Mouse (Mus musculus) MEL (cell line): ENCODE measurements around the gene Tmem100. TPM values are rescaled to one million over a fixed set of nuclear protein-coding genes. Genes with fewer than 3 reads are reported as not detected.

ENCODE experiments used
- DNase-seq: peaks from one replicate; pipeline ENCODE4 v3.0.0; 2011; ENCODE audit warnings: low read depth, low spot score
- H3K27ac ChIP-seq: 2 replicates; pipeline ENCODE4 v1.5.1; 2012; ENCODE audit warnings: low read depth, mild to moderate bottlenecking, control low read depth, low read length, moderate library complexity; ENCODE audit not compliant: control insufficient read depth
- H3K27me3 ChIP-seq, 2 experiments: fragments of 150-350 bp in 1 of 2; sonication (generic) in 1 of 2; 2 replicates each; pipeline ENCODE4 v1.6.1; 2012; ENCODE audit warnings: low read length in 2 of 2, mild to moderate bottlenecking in 2 of 2, improper control_type of control experiment in 1 of 2, moderate library complexity in 1 of 2; ENCODE audit not compliant: insufficient read depth in 2 of 2, control insufficient read depth in 1 of 2
- H3K36me3 ChIP-seq, 2 experiments: 2 replicates each; pipeline ENCODE4 v1.6.1; 2012 to 2014; ENCODE audit warnings: low read length in 2 of 2, improper control_type of control experiment in 1 of 2, inconsistent platforms in 1 of 2, mild to moderate bottlenecking in 1 of 2; ENCODE audit not compliant: insufficient read depth in 2 of 2, control insufficient read depth in 1 of 2
- H3K4me1 ChIP-seq, 2 experiments: fragments of 150-350 bp in 1 of 2; sonication (generic) in 1 of 2; 2 replicates each; pipeline ENCODE4 v1.6.1; 2012; ENCODE audit warnings: low read length in 2 of 2, improper control_type of control experiment in 1 of 2, mild to moderate bottlenecking in 1 of 2; ENCODE audit not compliant: insufficient read depth in 2 of 2, control insufficient read depth in 1 of 2
- H3K4me3 ChIP-seq, 2 experiments: fragments of 150-350 bp in 1 of 2; sonication (generic) in 1 of 2; 2 replicates each; pipeline ENCODE4 v1.5.1; 2012; ENCODE audit warnings: low read depth in 2 of 2, low read length in 2 of 2, mild to moderate bottlenecking in 2 of 2, moderate library complexity in 2 of 2, control low read depth in 1 of 2, improper control_type of control experiment in 1 of 2; ENCODE audit not compliant: control insufficient read depth in 1 of 2, insufficient read depth in 1 of 2
- H3K79me2 ChIP-seq: 2 replicates; pipeline ENCODE4 v1.6.1; 2012; ENCODE audit warnings: mild to moderate bottlenecking, low read length, moderate library complexity; ENCODE audit not compliant: control insufficient read depth, poor library complexity, insufficient read depth
- H3K9ac ChIP-seq: 2 replicates; pipeline ENCODE4 v1.6.1; 2012; ENCODE audit warnings: low read depth, mild to moderate bottlenecking, control low read depth, low read length, moderate library complexity; ENCODE audit not compliant: control insufficient read depth, poor library complexity, severe bottlenecking
- H3K9me3 ChIP-seq: fragments of 150-350 bp; sonication (generic); replicated peaks from 2 replicates; pipeline ENCODE4 v1.6.1; 2012; ENCODE audit warnings: mild to moderate bottlenecking, low read length, improper control_type of control experiment, moderate library complexity; ENCODE audit not compliant: insufficient read depth
- BHLHE40 ChIP-seq: IDR thresholded peaks from 2 replicates; pipeline ENCODE4 v1.6.1; 2012; ENCODE audit warnings: low read depth, mild to moderate bottlenecking, inconsistent platforms, low read length, improper control_type of control experiment, borderline replicate concordance
- CHD1 ChIP-seq: IDR thresholded peaks from 2 replicates; pipeline ENCODE4 v1.6.1; 2012; ENCODE audit warnings: low read depth, mild to moderate bottlenecking, inconsistent platforms, low read length, improper control_type of control experiment
- CHD2 ChIP-seq: IDR thresholded peaks from 2 replicates; pipeline ENCODE4 v1.6.1; 2011; ENCODE audit warnings: low read length, improper control_type of control experiment
- CTCF ChIP-seq, 3 experiments: IDR thresholded peaks in 2 of 3; conservative IDR thresholded peaks in 1 of 3; 2 replicates each; pipeline ENCODE4 v1.5.1; 2011 to 2012; ENCODE audit warnings: low read length in 3 of 3, low read depth in 2 of 3, mild to moderate bottlenecking in 2 of 3, improper control_type of control experiment in 1 of 3, inconsistent platforms in 1 of 3, mixed read lengths in 1 of 3, moderate library complexity in 1 of 3; ENCODE audit not compliant: control insufficient read depth in 1 of 3, insufficient read depth in 1 of 3, poor library complexity in 1 of 3, severe bottlenecking in 1 of 3
- ELF1 ChIP-seq: IDR thresholded peaks from 2 replicates; pipeline ENCODE4 v1.6.1; 2014; ENCODE audit warnings: low read depth, mild to moderate bottlenecking, inconsistent platforms, low read length, improper control_type of control experiment, moderate library complexity
- EP300 ChIP-seq, 2 experiments: IDR thresholded peaks; 2 replicates each; pipeline ENCODE4 v1.6.1; 2011; ENCODE audit warnings: improper control_type of control experiment in 2 of 2, low read length in 2 of 2, low read depth in 1 of 2, mild to moderate bottlenecking in 1 of 2
- ETS1 ChIP-seq: IDR thresholded peaks from 2 replicates; pipeline ENCODE4 v1.6.1; 2012; ENCODE audit warnings: low read depth, mild to moderate bottlenecking, inconsistent platforms, low read length, improper control_type of control experiment, moderate library complexity
- GABPA ChIP-seq: IDR thresholded peaks from 2 replicates; pipeline ENCODE4 v1.6.1; 2012; ENCODE audit warnings: low read depth, mild to moderate bottlenecking, inconsistent platforms, low read length, improper control_type of control experiment, moderate library complexity
- GATA1 ChIP-seq: IDR thresholded peaks from 2 replicates; pipeline ENCODE4 v1.6.1; 2011; ENCODE audit warnings: low read depth, low read length, improper control_type of control experiment
- HCFC1 ChIP-seq: IDR thresholded peaks from 2 replicates; pipeline ENCODE4 v1.6.1; 2012; ENCODE audit warnings: low read depth, mild to moderate bottlenecking, inconsistent platforms, low read length, improper control_type of control experiment, moderate library complexity
- JUND ChIP-seq: IDR thresholded peaks from 2 replicates; pipeline ENCODE4 v1.6.1; 2011; ENCODE audit warnings: low read depth, mild to moderate bottlenecking, improper control_type of control experiment, low read length
- KAT2A ChIP-seq: conservative IDR thresholded peaks from 2 replicates; pipeline ENCODE4 v1.6.1; 2012; ENCODE audit warnings: low read depth, low read length, improper control_type of control experiment, inconsistent platforms
- MAFK ChIP-seq: IDR thresholded peaks from 2 replicates; pipeline ENCODE4 v1.6.1; 2011; ENCODE audit warnings: low read depth, mild to moderate bottlenecking, low read length, improper control_type of control experiment, borderline replicate concordance
- MAX ChIP-seq: IDR thresholded peaks from 2 replicates; pipeline ENCODE4 v1.6.1; 2011; ENCODE audit warnings: low read length, improper control_type of control experiment
- MAZ ChIP-seq: IDR thresholded peaks from 2 replicates; pipeline ENCODE4 v1.6.1; 2012; ENCODE audit warnings: low read depth, mild to moderate bottlenecking, inconsistent platforms, low read length, improper control_type of control experiment
- MEF2A ChIP-seq: IDR thresholded peaks from 2 replicates; pipeline ENCODE4 v1.6.1; 2014; ENCODE audit warnings: low read depth, mild to moderate bottlenecking, inconsistent platforms, low read length, improper control_type of control experiment; ENCODE audit not compliant: poor library complexity, insufficient replicate concordance, severe bottlenecking; ENCODE audit errors: extremely low read depth
- MXI1 ChIP-seq: IDR thresholded peaks from 2 replicates; pipeline ENCODE4 v1.6.1; 2011; ENCODE audit warnings: mild to moderate bottlenecking, low read depth, low read length, improper control_type of control experiment
- MYB ChIP-seq: IDR thresholded peaks from 2 replicates; pipeline ENCODE4 v1.6.1; 2011; ENCODE audit warnings: mild to moderate bottlenecking, low read depth, low read length, improper control_type of control experiment
- MYC ChIP-seq: IDR thresholded peaks from 2 replicates; pipeline ENCODE4 v1.6.1; 2011; ENCODE audit warnings: low read depth, mild to moderate bottlenecking, low read length, improper control_type of control experiment, moderate library complexity
- NELFE ChIP-seq: IDR thresholded peaks from 2 replicates; pipeline ENCODE4 v1.6.1; 2011; ENCODE audit warnings: low read depth, low read length, improper control_type of control experiment
- NRF1 ChIP-seq: IDR thresholded peaks from 2 replicates; pipeline ENCODE4 v1.6.1; 2014; ENCODE audit warnings: low read depth, mild to moderate bottlenecking, inconsistent platforms, low read length, improper control_type of control experiment, moderate library complexity; ENCODE audit not compliant: poor library complexity, insufficient read depth, severe bottlenecking
- POLR2A ChIP-seq, 2 experiments: IDR thresholded peaks; 2 replicates each; pipeline ENCODE4 v1.6.1; 2011 to 2012; ENCODE audit warnings: low read length in 2 of 2, mild to moderate bottlenecking in 2 of 2, control low read depth in 1 of 2, improper control_type of control experiment in 1 of 2, low read depth in 1 of 2, moderate library complexity in 1 of 2; ENCODE audit not compliant: control insufficient read depth in 1 of 2, insufficient read depth in 1 of 2, poor library complexity in 1 of 2
- POLR2AphosphoS2 ChIP-seq: IDR thresholded peaks from 2 replicates; pipeline ENCODE4 v1.6.1; 2011; ENCODE audit warnings: low read length, improper control_type of control experiment
- POLR2AphosphoS5 ChIP-seq: IDR thresholded peaks from 2 replicates; pipeline ENCODE4 v1.6.1; 2012; ENCODE audit warnings: low read depth, borderline replicate concordance, mild to moderate bottlenecking, inconsistent platforms, low read length, moderate library complexity, mixed read lengths
- RAD21 ChIP-seq: IDR thresholded peaks from 2 replicates; pipeline ENCODE4 v1.6.1; 2011; ENCODE audit warnings: mild to moderate bottlenecking, low read depth, low read length, improper control_type of control experiment
- RCOR1 ChIP-seq: IDR thresholded peaks from 2 replicates; pipeline ENCODE4 v1.6.1; 2012; ENCODE audit warnings: low read depth, mild to moderate bottlenecking, inconsistent platforms, low read length, improper control_type of control experiment
- SIN3A ChIP-seq: IDR thresholded peaks from 2 replicates; pipeline ENCODE4 v1.6.1; 2012; ENCODE audit warnings: low read length, improper control_type of control experiment, inconsistent platforms
- TAL1 ChIP-seq: IDR thresholded peaks from 2 replicates; pipeline ENCODE4 v1.6.1; 2012; ENCODE audit warnings: mild to moderate bottlenecking, inconsistent platforms, low read length, moderate library complexity, mixed read lengths
- TBP ChIP-seq: IDR thresholded peaks from 2 replicates; pipeline ENCODE4 v1.8.0; 2011; ENCODE audit warnings: low read depth, low read length, improper control_type of control experiment
- TCF12 ChIP-seq: IDR thresholded peaks from 2 replicates; pipeline ENCODE4 v1.6.1; 2014; ENCODE audit warnings: low read depth, mild to moderate bottlenecking, inconsistent platforms, low read length, improper control_type of control experiment, moderate library complexity
- UBTF ChIP-seq: IDR thresholded peaks from 2 replicates; pipeline ENCODE4 v1.6.1; 2012; ENCODE audit warnings: low read depth, mild to moderate bottlenecking, inconsistent platforms, low read length, improper control_type of control experiment, moderate library complexity, borderline replicate concordance; ENCODE audit not compliant: insufficient read depth
- USF1 ChIP-seq: IDR thresholded peaks from 2 replicates; pipeline ENCODE4 v1.6.1; 2014; ENCODE audit warnings: low read depth, mild to moderate bottlenecking, inconsistent platforms, low read length, improper control_type of control experiment, moderate library complexity
- USF2 ChIP-seq, 2 experiments: IDR thresholded peaks; 2 replicates each; pipeline ENCODE4 v1.6.1; 2011 to 2012; ENCODE audit warnings: improper control_type of control experiment in 2 of 2, low read length in 2 of 2, borderline replicate concordance in 1 of 2, inconsistent platforms in 1 of 2, low read depth in 1 of 2, mild to moderate bottlenecking in 1 of 2; ENCODE audit not compliant: insufficient read depth in 1 of 2
- ZC3H11A ChIP-seq: IDR thresholded peaks from 2 replicates; pipeline ENCODE4 v1.6.1; 2012; ENCODE audit warnings: low read depth, mild to moderate bottlenecking, inconsistent platforms, low read length, improper control_type of control experiment
- ZKSCAN1 ChIP-seq: IDR thresholded peaks from 2 replicates; pipeline ENCODE4 v1.6.1; 2012; ENCODE audit warnings: low read depth, mild to moderate bottlenecking, inconsistent platforms, low read length, improper control_type of control experiment, moderate library complexity
- ZMIZ1 ChIP-seq: IDR thresholded peaks from 2 replicates; pipeline ENCODE4 v1.6.1; 2012; ENCODE audit warnings: low read depth, mild to moderate bottlenecking, inconsistent platforms, low read length, improper control_type of control experiment, moderate library complexity
- ZNF384 ChIP-seq: IDR thresholded peaks from 2 replicates; pipeline ENCODE4 v1.6.1; 2012; ENCODE audit warnings: low read depth, mild to moderate bottlenecking, inconsistent platforms, low read length, improper control_type of control experiment
- polyA plus RNA-seq, 2 experiments: library from polyadenylated mRNA; stranded (reverse) in 1 of 2; unstranded in 1 of 2; fragments of >175 nt in 1 of 2; fragments of >200 nt in 1 of 2; gene quantifications; 2 replicates each; pipeline versions ENCODE4 v1.2.1 to v1.2.4; 2012; ENCODE audit warnings: low replicate concordance in 2 of 2, low read depth in 1 of 2; ENCODE audit not compliant: insufficient read length in 2 of 2, insufficient read depth in 1 of 2, missing spikeins in 1 of 2
- total RNA-seq: library from RNA; depleted of rRNA; stranded (reverse); fragments of 300-350 nt; gene quantifications from 2 replicates; pipeline ENCODE4 v1.2.3, GENCODE M21; 2012

The Tmem100 gene
- total and polyA plus RNA-seq, 3 experiments, result not detected

DNA sequence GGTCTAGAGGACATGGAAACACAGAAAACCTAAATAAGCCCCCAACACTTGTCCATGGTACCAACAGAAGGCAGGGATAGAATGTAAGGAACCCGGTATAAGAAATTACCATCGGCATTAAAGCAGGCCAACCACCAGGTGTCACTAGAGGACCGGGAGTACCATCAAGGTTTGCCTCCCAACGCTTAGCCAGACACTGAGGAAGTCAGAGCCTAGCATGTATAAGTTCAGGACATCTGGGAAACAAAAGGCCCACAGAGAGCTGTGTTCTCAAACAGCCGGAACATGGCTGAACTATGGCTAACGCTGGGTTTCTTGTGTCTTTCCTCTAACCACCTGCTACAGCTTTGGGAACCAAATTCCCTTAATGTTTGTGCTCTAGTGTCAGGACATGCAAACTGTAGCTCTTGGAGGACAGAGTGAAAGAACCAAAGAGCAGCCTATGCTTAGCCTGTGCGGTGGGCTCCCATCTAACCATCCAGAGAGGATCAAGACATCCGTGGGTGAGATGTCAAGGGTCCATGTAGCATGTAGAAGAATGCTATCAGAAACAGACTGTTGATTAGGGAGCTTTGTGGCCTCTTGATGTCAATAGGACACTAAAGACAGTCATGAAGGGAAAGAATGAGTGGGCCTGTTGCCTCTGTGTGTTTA is 41.1 kb upstream of the Tmem100 start:
- no peak overlapping the region for H3K27ac ChIP-seq
- peak; percentile 90 for DNase-seq
- H3K36me3 ChIP-seq, result peaks cover 0 to 26% of the 10 kb centered on the region in 2 experiments; a peak in 2 of 4 replicates
- H3K4me1 ChIP-seq, result peaks cover 12 to 25% of the 10 kb centered on the region in 2 experiments
- H3K9me3 ChIP-seq, result no peaks in the 10 kb centered on the region
- H3K4me3 ChIP-seq, result no peak overlapping the region
- no peaks in the 10 kb centered on the region for H3K27me3 ChIP-seq
- peak overlapping the region; percentile 45; the same call in 1 of the 2 replicates for H3K9ac ChIP-seq
- H3K79me2 ChIP-seq, result no peaks in the 10 kb centered on the region
- TF ChIP-seq NELFE, result no peak
- no peak for TF ChIP-seq POLR2A (IDR thresholded peaks at IDR 0.05; ENCODE audit: control insufficient read depth in 1 of 2, insufficient read depth in 1 of 2, low read depth in 1 of 2, low read length in 2 of 2, poor library complexity in 1 of 2)
- no peak for TF ChIP-seq UBTF
- no peak for TF ChIP-seq TCF12
- no peak for TF ChIP-seq KAT2A
- peak; percentile 78 for TF ChIP-seq ZC3H11A
- TF ChIP-seq MAZ, result no peak
- TF ChIP-seq JUND, result no peak
- TF ChIP-seq TAL1, result no peak
- no peak for TF ChIP-seq TBP
- no peak for TF ChIP-seq MXI1
- peak; percentile 88 for TF ChIP-seq ZNF384
- no peak for TF ChIP-seq ZKSCAN1
- TF ChIP-seq ELF1, result 0 out of 2 replicates have a peak, but pooled peaks have one; percentile 7
- TF ChIP-seq POLR2AphosphoS2, result no peak
- no peak for TF ChIP-seq RCOR1
- TF ChIP-seq HCFC1, result no peak
- no peak for TF ChIP-seq ZMIZ1
- TF ChIP-seq MYC, result no peak
- no peak for TF ChIP-seq SIN3A
- TF ChIP-seq RAD21, result peak; percentile 77
- no peak for TF ChIP-seq GATA1
- no peak for TF ChIP-seq CHD2
- no peak for TF ChIP-seq MYB
- no peak; the same call in 1 of the 2 replicates for TF ChIP-seq BHLHE40
- no peak for TF ChIP-seq USF2 (IDR thresholded peaks at IDR 0.05; ENCODE audit: borderline replicate concordance in 1 of 2, insufficient read depth in 1 of 2, low read depth in 1 of 2, low read length in 2 of 2)
- TF ChIP-seq MAFK, result no peak
- no peak for TF ChIP-seq ETS1
- no peak for TF ChIP-seq EP300 (IDR thresholded peaks at IDR 0.05; ENCODE audit: low read depth in 1 of 2, low read length in 2 of 2)
- no peak for TF ChIP-seq NRF1
- TF ChIP-seq GABPA, result no peak
- TF ChIP-seq MAX, result no peak
- no peak for TF ChIP-seq USF1
- no peak for TF ChIP-seq CHD1
- no peak for TF ChIP-seq MEF2A
- no peak for TF ChIP-seq POLR2AphosphoS5
- TF ChIP-seq CTCF (IDR thresholded peaks at IDR 0.05 in 2 of 3, conservative IDR thresholded peaks at IDR 0.05 in 1 of 3; ENCODE audit: control insufficient read depth in 1 of 3, insufficient read depth in 1 of 3, low read depth in 2 of 3, low read length in 3 of 3, poor library complexity in 1 of 3, severe bottlenecking in 1 of 3), result peak; percentile 60 to 75 (median 66)
